Mouse (Mus musculus): ENCODE measurements around the gene Cbr3. TPM values are rescaled to one million over a fixed set of nuclear protein-coding genes. Genes with fewer than 3 reads are reported as not detected.
"Not testable (repeated sequence)": the region's sequence is repeated elsewhere in the genome, so short reads cannot be mapped to it uniquely, and the experiment has no call there.

Cbr3 gene
- 0.16 and 0.33 TPM in 2 replicates for polyA plus RNA-seq (2014; fragmentation: Nextera tagmentation; extraction: Ambion mirVana)

DNA sequence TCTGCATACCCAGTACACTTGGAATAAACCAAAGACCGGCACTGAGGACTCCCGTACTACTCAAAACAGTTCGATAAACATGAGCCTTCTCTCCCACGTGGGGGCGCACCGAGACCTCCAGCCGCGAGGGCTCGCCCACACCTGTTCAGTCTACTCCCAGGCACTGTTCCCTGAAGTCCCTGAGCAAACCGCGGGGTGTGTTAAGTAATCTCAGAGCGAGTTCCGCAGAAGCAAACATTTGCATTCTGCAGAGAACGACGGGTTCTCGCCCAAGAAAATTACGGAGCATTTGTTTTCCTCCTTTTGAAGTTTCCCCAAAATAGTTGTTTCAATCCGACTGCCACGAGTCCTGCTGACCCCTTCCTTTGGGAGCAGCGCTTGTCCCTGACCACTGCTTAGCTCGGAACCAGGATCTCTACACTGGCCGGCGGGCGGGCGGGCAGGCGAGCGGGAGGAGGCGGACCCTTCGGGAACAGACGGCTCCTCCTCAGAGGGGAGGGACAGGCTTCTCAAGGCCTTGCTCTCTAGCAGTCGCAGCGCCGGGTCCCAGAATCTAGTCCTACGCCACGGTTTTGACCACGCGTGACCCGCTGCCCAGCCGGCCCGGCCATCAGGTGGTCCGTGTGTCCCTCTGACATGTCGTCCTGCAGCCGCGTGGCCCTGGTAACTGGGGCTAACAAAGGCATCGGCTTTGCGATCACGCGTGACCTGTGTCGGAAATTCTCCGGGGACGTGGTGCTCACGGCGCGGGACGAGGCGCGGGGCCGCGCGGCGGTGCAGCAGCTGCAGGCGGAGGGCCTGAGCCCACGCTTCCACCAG, at the start of gene Cbr3:
Gene Cbr3, plus strand, starts transcription at position 527 of the 819 bp plus-strand sequence.
- H3K9ac ChIP-seq (ENCODE audit: low read depth, low read length) = 0 out of 2 replicates have a peak within 1 kb of the TSS, but pooled peaks have one; percentile 8
- H3K4me2 ChIP-seq = peak within 1 kb of the TSS; percentile 83
- DNase-seq (ENCODE audit: low spot score) = peak; percentile 61
- peaks cover 54% of the 10 kb centered on the region for H3K27me3 ChIP-seq (replicated peaks; ENCODE audit: control insufficient read depth, insufficient read depth, low read length)
- H3K36me3 ChIP-seq (ENCODE audit: control insufficient read depth, insufficient read depth, low read length) = no peaks in the 10 kb centered on the region
- no peaks in the 10 kb centered on the region for H3K9me3 ChIP-seq (ENCODE audit: control insufficient read depth, low read length)
- peak; percentile 47; the same call in 1 of the 2 replicates for ATAC-seq (replicated peaks; ENCODE audit: low FRiP score)
- WGBS = 1% methylated on average over 63 of the region's 63 CpGs
- H3K27ac ChIP-seq (ENCODE audit: low read depth, low read length) = no peak within 1 kb of the TSS
- peaks cover 11% of the 10 kb centered on the region for H3K4me1 ChIP-seq (replicated peaks; ENCODE audit: control insufficient read depth, insufficient read depth, low read length)
- peak within 1 kb of the TSS; percentile 49 for H3K4me3 ChIP-seq (ENCODE audit: low read depth, low read length)

DNA sequence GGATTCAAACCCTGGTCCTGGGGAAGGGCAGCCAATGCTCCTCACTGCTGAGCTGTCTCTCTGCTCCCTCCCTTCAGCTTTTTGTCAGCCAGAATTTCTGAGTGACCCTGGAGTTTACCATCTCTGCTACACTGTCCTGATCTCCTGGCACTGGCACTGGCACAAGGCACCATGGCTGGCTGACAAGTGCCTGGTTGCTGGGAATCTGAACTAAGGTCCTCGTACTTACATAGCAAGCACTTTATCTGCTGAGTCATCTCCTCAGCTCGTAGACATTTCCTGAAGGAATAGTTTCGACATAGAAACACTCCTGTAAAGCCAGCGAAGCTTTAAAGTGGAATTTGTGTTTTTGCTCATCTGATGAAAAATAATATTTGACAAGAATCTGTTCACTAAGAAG, 39.0 kb upstream of the Cbr3 start:
- WGBS = 35% methylated on average over 4 of the region's 4 CpGs
- ATAC-seq (replicated peaks; ENCODE audit: low FRiP score) (no peak), DNase-seq (ENCODE audit: low spot score) (no peak)
- H3K4me2 ChIP-seq = no peak overlapping the region
- no peak overlapping the region for H3K9ac ChIP-seq (ENCODE audit: low read depth, low read length)
- H3K36me3 ChIP-seq (ENCODE audit: control insufficient read depth, insufficient read depth, low read length) = no peaks in the 10 kb centered on the region
- no peak overlapping the region for H3K4me3 ChIP-seq (ENCODE audit: low read depth, low read length)
- no peak overlapping the region for H3K27ac ChIP-seq (ENCODE audit: low read depth, low read length)
- H3K4me1 ChIP-seq (replicated peaks; ENCODE audit: control insufficient read depth, insufficient read depth, low read length) = no peaks in the 10 kb centered on the region
- no peaks in the 10 kb centered on the region for H3K9me3 ChIP-seq (ENCODE audit: control insufficient read depth, low read length)
- no peaks in the 10 kb centered on the region for H3K27me3 ChIP-seq (replicated peaks; ENCODE audit: control insufficient read depth, insufficient read depth, low read length)

DNA sequence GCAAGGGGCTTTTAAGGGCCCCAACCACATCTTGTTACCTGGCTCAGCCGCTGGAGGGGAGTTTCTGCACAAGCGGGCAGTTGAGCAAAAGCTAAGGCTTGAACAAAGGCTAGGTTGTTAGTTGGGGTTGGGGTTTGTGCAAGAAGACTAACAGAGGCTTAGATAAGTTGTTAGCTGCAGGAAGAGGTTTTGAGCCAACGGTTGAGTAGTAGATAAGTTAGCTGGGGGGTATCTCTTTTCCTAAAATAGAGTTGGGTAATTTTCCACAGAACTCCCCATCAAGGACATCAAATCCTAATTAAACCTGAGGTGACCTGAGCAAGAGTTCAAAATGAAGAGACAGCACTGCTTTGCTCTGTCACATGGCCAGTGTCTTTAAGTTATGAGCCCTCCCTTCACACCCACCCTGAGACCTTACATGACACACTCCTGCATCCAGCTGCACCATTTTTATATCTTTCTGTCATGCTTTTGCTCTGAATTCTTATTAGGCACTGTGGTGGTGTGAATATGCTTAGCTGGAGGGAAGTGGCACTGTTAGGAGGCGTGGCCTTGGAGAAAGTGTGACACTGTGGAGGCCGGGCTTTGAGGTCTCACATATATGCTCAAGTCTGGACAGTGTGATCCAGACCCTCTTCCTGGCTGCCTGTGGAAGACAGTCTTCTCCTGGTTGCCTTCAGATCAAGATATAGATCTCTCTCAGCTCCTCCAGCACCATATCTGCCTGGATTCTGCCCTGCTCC, 34.4 kb upstream of the Cbr3 start:
- no peak overlapping the region for H3K27ac ChIP-seq (ENCODE audit: low read depth, low read length)
- no peaks in the 10 kb centered on the region for H3K27me3 ChIP-seq (replicated peaks; ENCODE audit: control insufficient read depth, insufficient read depth, low read length)
- no peak for DNase-seq (ENCODE audit: low spot score)
- no peak overlapping the region for H3K9ac ChIP-seq (ENCODE audit: low read depth, low read length)
- H3K36me3 ChIP-seq (ENCODE audit: control insufficient read depth, insufficient read depth, low read length) = no peaks in the 10 kb centered on the region
- WGBS = 61% methylated on average over 5 of the region's 5 CpGs
- H3K4me3 ChIP-seq (ENCODE audit: low read depth, low read length) = no peak overlapping the region
- no peaks in the 10 kb centered on the region for H3K4me1 ChIP-seq (replicated peaks; ENCODE audit: control insufficient read depth, insufficient read depth, low read length)
- no peak for ATAC-seq (replicated peaks; ENCODE audit: low FRiP score)
- H3K9me3 ChIP-seq (ENCODE audit: control insufficient read depth, low read length) = no peaks in the 10 kb centered on the region
- H3K4me2 ChIP-seq = no peak overlapping the region

DNA sequence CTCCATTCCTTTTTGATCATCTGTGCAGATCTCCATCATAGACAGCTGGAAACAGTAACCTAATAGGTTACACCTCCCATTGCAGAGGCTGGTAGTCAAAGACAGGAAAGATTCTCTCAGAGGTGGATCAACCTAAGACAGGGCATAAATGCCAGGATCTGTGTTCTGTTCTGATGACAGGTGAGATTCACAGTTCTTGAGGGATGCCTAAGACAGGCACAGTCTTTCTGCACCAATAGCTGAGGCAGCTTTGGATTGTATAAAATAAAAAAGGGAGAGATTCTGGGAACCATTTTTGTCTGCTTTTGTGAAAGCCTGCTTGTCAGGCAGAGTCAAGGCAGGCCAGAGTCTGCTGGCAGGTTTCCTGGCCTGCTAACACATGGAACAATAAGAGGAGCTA, 15.0 kb upstream of the Cbr3 start:
- H3K9me3 ChIP-seq (ENCODE audit: control insufficient read depth, low read length) = peaks cover 4% of the 10 kb centered on the region; the same call in 1 of the 2 replicates
- H3K9ac ChIP-seq (ENCODE audit: low read depth, low read length) = no peak overlapping the region
- no peak overlapping the region for H3K27ac ChIP-seq (ENCODE audit: low read depth, low read length)
- H3K36me3 ChIP-seq (ENCODE audit: control insufficient read depth, insufficient read depth, low read length) = no peaks in the 10 kb centered on the region
- no peak overlapping the region for H3K4me2 ChIP-seq
- H3K27me3 ChIP-seq (replicated peaks; ENCODE audit: control insufficient read depth, insufficient read depth, low read length) = no peaks in the 10 kb centered on the region
- H3K4me3 ChIP-seq (ENCODE audit: low read depth, low read length) = no peak overlapping the region
- ATAC-seq (replicated peaks; ENCODE audit: low FRiP score) (no peak), DNase-seq (ENCODE audit: low spot score) (no peak)
- no peaks in the 10 kb centered on the region for H3K4me1 ChIP-seq (replicated peaks; ENCODE audit: control insufficient read depth, insufficient read depth, low read length)

DNA sequence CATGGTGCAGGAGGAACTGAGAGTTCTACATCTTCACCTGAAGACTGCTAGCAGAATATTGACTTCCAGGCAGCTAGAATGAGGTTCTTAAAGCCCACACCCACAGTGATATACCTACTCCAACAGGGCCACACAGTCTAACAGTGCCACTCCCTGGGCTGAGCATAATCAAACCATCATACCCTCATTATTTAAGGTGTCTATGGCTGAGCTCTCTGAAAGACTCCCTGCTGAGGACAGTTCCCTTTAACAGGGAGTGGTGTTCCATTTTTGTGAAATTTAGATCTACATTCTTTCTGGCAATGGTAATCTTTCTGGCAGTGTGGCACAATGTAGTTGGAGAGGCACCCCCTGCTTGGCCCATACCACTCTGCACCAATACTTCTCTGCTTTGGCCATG, 13.5 kb upstream of the Cbr3 start:
- Histone ChIP-seq H3K4me3 (ENCODE audit: low read depth, low read length) (no peak overlapping the region), H3K27ac (ENCODE audit: low read depth, low read length) (no peak overlapping the region), H3K4me2 (no peak overlapping the region), H3K9ac (ENCODE audit: low read depth, low read length) (no peak overlapping the region), H3K4me1 (replicated peaks; ENCODE audit: control insufficient read depth, insufficient read depth, low read length) (no peaks in the 10 kb centered on the region), H3K36me3 (ENCODE audit: control insufficient read depth, insufficient read depth, low read length) (no peaks in the 10 kb centered on the region), H3K27me3 (replicated peaks; ENCODE audit: control insufficient read depth, insufficient read depth, low read length) (no peaks in the 10 kb centered on the region), H3K9me3 (ENCODE audit: control insufficient read depth, low read length) (peaks cover 4% of the 10 kb centered on the region; the same call in 1 of the 2 replicates)
- DNase-seq (ENCODE audit: low spot score) (no peak), ATAC-seq (replicated peaks; ENCODE audit: low FRiP score) (no peak)

DNA sequence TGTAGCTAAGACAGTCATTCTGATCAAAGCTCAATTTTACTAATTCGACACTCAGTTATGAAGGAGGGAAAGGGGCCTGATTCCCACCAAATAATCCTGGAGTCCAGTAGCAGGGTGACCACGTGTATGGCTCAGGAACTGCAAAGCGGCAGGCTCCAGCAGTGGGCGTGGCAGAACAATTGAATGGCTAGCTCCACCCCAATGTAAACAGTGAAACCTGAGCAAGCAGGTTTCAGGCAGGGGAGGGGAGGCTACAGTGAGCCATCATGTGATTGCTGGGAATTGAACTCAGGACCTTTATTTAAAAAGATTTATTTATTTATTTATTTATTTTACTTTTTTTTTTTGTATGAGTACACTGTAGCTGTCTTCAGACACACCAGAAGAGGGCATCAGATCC, 12.5 kb upstream of the Cbr3 start:
- not testable (repeated sequence) for H3K27me3 ChIP-seq (replicated peaks; ENCODE audit: control insufficient read depth, insufficient read depth, low read length); H3K4me2 ChIP-seq; H3K27ac ChIP-seq (ENCODE audit: low read depth, low read length); ATAC-seq (replicated peaks; ENCODE audit: low FRiP score); H3K4me1 ChIP-seq (replicated peaks; ENCODE audit: control insufficient read depth, insufficient read depth, low read length); H3K4me3 ChIP-seq (ENCODE audit: low read depth, low read length); H3K9me3 ChIP-seq (ENCODE audit: control insufficient read depth, low read length); H3K9ac ChIP-seq (ENCODE audit: low read depth, low read length); H3K36me3 ChIP-seq (ENCODE audit: control insufficient read depth, insufficient read depth, low read length); DNase-seq (ENCODE audit: low spot score)
- WGBS = 39% methylated on average over 4 of the region's 4 CpGs

DNA sequence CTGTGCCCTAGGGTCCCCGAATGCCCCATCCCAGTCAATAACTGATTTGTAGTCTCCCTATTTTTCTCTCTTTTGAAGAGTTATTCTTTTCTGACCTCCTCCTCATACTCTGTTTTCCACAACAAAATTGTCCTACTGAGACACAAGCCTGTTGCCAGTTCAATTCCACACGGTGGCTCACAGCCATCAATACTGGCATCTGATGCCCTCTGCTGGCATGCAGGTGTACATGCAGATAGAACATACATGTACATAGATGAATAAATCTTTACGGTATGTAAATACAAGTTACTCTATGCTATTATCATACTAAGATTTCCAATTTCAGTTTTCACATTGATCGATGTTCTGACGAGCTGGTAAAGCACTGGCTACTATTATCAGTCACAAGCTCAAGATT, 12.0 kb upstream of the Cbr3 start:
- peaks cover 4% of the 10 kb centered on the region; the same call in 1 of the 2 replicates for H3K9me3 ChIP-seq (ENCODE audit: control insufficient read depth, low read length)
- H3K27me3 ChIP-seq (replicated peaks; ENCODE audit: control insufficient read depth, insufficient read depth, low read length) = no peaks in the 10 kb centered on the region
- no peaks in the 10 kb centered on the region for H3K36me3 ChIP-seq (ENCODE audit: control insufficient read depth, insufficient read depth, low read length)
- DNase-seq (ENCODE audit: low spot score) (no peak), ATAC-seq (replicated peaks; ENCODE audit: low FRiP score) (no peak)
- H3K4me1 ChIP-seq (replicated peaks; ENCODE audit: control insufficient read depth, insufficient read depth, low read length) = no peaks in the 10 kb centered on the region
- H3K4me3 ChIP-seq (ENCODE audit: low read depth, low read length) = no peak overlapping the region
- no peak overlapping the region for H3K9ac ChIP-seq (ENCODE audit: low read depth, low read length)
- WGBS = 87% methylated on average over 5 of the region's 5 CpGs
- H3K27ac ChIP-seq (ENCODE audit: low read depth, low read length) = no peak overlapping the region
- H3K4me2 ChIP-seq = no peak overlapping the region

DNA sequence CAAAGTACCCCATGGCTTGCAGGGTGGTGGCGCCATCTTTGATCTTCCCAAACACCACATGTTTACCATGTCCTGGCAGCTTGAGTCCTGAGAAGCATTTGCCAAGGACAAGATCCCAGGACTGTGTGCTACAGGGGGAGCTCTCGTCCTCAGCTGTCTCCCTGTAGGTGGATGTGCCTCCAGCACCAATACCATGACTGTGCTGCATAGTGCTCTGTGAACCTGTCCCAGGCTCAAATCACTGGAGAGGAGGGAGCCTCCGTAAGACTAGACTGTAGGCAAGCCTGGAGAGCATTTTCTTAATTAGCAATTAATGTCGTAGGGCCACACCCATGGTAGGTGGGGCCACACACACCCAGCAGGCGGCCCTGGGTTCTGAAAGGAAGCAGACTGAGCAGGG, 6.6 kb upstream of the Cbr3 start:
- no peak overlapping the region for H3K27ac ChIP-seq (ENCODE audit: low read depth, low read length)
- H3K27me3 ChIP-seq (replicated peaks; ENCODE audit: control insufficient read depth, insufficient read depth, low read length) = peaks cover 8% of the 10 kb centered on the region
- no peaks in the 10 kb centered on the region for H3K36me3 ChIP-seq (ENCODE audit: control insufficient read depth, insufficient read depth, low read length)
- H3K9me3 ChIP-seq (ENCODE audit: control insufficient read depth, low read length) = no peaks in the 10 kb centered on the region
- ATAC-seq (replicated peaks; ENCODE audit: low FRiP score) (no peak), DNase-seq (ENCODE audit: low spot score) (no peak)
- H3K4me1 ChIP-seq (replicated peaks; ENCODE audit: control insufficient read depth, insufficient read depth, low read length) = no peaks in the 10 kb centered on the region
- 74% methylated on average over 5 of the region's 5 CpGs for WGBS
- H3K4me2 ChIP-seq = no peak overlapping the region
- H3K4me3 ChIP-seq (ENCODE audit: low read depth, low read length) = no peak overlapping the region
- H3K9ac ChIP-seq (ENCODE audit: low read depth, low read length) = no peak overlapping the region

Data from liver, embryonic 11.5 days (tissue).